Mouse (Mus musculus) brain, adult 2 months (tissue): ENCODE results near the gene Cxadr.

Source experiments
- DNase-seq: peaks from one replicate; pipeline ENCODE4 v3.0.0; 2011; ENCODE audit warnings: low read depth, low spot score

The Cxadr gene

DNA sequence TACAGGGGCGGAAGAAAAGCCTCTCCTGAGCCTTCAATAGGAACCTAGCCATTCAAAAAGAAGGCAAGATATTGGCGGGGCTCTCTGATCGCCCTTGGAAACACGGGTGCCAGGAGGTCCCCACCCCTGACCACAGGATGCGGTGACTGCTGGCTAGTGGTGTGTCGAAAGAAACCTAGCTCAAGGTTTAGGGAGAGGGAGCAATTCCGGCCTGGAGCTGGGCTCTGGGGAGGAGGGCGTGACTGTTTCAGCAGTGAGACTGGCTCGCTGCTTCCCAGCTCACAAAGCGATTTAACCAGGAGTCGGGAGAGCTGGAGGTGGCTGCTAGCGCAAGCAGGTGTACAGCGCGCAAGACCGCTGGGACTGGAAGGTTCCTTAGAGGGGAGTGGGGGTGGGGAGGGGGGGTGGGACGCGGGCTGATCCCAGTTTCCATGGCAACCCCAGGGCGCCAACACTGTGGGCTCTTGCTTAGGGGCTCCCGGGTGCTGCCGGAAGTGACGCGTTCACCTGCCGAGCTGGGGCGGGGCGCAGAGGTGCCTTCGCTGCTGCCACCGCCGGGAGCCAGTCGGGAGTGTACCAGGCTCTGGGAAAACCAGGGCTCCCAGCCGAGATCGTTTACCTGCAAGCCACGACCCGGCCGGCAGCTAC is at the start of gene Cxadr:
TSS of gene Cxadr (plus strand) at position 307 of the 648 bp plus-strand sequence.
- peak; percentile 93 for DNase-seq

DNA sequence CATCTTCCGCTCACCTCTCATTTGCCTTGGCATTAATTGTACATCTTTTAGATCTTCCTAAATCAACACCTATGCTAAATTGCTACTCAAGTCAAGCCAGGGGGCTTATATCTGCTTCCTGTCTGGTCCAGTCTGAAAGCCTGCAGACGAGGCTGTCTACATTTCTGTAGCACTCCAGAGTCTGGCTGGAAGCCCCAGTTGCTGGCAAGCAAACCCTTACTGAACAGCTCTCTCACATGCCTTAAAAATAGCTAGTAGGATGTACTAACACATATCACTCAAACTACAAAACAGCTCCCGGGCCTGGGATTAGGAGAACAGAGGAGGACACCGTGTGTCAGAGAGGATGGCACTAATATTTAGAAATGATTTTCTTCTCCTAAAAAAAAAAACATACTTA is 42.3 kb upstream of the Cxadr start:
- peak; percentile 49 for DNase-seq

DNA sequence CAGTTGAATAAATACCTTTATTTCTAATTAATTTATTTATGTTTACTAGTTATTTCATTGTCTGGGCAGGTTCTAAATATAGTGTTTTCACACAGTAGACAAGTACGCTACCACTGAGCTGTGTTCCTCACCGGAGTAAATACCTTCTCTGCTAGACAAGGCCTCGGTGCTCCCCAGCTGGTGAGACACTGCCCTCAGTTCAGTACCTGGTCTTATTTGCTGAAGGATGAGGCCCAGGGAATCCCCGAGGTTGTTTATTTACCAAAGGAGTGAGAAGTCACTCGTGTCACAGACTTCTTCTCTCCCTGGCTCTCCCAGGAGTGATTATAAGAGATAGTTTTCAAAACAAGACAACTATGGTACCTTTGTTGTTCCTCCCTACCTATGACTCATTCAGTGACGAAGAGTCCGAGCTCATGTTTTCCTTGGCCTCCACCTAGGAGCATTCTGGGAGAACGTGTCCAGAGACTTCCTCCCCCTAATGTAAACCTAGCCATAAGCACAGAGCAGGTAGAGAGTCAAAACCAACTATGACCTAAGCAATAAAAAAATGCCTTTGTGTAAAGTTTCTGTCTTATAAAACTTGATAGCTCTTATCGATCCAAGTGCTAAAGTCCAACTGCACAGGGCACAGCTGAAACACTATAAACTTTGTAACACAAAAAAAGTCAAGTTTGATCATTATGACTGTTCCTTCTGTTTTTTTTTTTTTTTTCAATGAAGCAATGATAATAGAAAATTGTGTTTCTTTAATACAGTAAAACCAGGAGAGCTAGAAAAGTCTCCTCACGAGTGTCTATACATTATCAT is 41.0 kb upstream of the Cxadr start:
- no peak for DNase-seq

DNA sequence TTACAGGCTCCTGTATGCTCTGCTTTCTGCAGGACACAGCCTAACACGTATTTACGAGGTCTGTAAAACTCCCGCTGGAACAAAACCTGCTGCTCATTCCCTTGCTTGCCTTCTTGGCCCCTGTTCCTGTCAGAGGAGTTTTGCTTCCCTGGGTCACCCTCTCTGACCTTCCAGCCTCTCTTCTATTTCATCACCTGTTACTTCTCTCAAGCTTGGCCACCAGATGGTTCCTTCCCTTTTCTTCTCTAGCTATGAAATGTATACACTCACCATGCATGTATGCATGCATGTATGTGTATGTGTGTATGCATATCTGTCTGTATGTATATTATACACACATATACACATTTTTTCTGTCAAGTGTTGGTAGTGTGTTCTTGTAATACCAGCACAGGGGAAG is 39.8 kb upstream of the Cxadr start:
- DNase-seq = no peak

DNA sequence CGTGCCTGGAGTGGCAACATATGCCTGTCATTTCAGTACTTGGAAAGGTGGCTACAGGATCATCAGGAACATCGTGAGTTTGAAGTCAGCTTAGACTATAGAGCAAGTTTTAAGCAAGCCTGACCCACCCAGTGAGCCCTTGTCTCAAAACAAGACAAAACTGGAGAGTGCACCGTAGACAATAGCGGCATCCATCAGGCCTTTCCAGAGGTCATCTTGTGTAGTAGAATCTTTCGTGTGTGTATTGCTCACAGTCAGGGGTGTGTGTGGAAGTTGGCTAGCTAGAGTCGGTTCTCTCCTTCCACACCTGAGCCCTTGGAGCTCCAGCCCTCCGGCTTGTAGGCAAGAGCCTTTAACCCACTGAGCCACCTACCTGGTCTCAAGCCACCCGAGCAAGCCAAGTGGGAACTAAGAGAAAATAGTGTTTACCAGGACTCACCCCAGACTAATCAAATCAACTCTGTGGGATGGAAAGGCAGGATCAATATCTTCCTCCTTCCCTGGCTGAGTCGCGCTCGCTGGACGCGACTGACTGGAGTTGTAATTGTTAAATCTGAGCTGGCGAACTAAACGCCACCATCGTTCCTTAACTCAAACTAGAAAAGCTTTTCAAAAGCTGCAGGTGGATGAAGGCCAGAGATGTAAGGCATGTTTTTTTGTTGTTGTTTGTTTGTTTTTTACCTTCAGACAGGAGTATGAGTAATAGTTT is 36.7 kb upstream of the Cxadr start:
- DNase-seq = no peak

DNA sequence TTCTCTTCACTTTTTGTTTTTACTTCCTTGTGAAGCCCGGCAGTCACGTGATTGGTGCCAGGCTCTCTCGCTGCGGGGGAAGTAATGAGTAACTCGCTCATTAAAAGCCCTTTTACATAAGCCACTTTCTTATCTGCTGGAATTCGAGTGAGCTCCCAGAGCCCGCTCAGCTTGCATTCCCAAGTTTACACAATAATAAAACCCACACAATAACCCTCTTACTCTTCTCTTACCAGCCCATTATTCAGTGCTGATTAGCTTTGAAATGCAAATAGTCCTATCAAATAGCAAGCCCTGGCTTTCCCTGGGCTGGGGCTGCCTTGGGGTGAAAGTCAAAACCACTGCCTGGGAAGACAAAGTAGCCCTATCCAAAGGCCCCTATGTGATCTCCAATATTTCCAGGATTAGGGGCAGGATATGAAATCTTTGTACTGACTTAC is 36.1 kb upstream of the Cxadr start:
- peak; percentile 80 for DNase-seq

DNA sequence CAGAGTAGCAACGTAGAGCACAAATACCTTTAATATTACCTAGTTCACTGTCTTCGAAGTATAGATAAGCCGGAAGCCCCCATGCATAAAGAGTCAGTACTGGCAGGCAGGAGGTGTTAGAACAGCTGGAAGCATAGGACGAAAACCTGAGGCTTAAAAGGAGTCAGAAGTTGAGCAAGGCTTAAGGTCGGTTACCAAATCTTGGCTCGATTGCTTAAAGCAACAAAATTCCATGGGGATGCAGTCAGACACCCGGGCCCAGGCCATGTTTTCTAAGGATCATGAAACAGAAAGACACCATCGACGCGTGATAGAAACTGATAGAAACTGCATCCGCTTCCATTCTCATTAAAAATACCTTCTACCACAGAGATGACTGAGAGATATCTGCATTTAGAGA is 35.5 kb upstream of the Cxadr start:
- DNase-seq = no peak

DNA sequence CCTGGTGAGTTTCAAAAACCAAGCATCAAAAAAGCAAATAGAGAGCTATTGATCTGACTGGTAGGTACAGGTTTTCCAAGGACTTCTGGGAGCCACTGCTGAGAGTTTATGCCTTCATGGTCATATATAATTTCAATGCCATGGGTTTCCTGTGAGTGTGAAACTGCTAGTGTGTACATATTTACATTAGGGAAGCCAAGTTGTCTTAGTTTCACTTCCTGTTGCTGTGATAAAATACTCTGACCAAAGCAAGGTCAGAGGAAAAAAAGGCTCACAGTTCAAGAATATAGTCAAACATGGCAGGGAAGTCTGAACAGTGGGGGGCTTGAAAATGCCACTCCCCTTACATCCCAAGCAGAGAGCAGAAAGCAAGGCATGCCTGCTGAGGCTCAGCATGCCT is 33.8 kb upstream of the Cxadr start:
- DNase-seq = no peak

DNA sequence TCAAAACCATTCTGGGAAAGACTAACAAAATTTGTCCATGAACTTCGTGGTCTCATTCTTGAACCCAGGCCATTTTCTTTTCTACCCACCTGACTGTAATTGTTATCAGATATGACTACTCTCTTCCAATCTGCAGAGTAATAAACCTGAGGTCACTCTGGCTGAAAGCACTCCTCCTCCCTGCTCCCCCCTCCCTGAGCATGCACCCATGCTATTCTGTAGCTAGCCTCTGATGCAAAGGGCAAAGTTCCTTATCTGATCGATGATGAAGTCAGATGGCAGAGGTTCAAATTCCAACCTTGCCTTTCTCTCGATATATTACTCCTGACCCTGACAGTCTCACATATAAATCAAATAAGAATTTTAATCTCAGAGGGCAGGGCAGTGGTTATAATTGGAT is 33.1 kb upstream of the Cxadr start:
- DNase-seq = no peak

DNA sequence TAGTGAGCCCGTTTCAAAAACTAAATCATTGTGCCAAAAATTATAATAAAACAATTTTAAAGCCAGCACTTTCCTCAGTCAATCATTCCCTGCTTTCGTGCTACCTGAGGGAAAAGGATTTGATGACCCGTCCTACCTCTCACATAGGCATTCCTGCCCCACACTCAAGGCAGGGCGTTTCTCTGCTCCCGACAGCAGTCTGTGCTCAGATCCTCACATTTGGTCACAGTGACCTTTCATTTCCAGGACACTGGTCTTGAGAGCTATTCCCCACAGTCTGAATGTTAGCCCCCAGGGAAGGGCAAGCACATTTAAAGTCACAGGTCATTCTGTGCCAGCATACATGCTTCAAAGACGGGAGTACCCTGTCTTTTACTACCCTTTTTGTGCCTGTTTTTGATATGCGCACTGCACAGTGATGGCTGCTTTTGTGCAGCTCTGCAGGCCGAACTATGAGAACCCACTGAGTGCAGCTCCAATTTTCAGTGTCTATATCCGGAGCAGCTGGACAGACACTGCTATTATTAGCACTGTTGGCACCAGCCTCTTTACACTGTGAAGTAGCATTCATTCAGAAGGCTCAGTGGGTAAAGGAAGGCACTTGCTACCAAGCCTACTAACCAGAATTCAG is 26.3 kb upstream of the Cxadr start:
- peak; percentile 65 for DNase-seq

DNA sequence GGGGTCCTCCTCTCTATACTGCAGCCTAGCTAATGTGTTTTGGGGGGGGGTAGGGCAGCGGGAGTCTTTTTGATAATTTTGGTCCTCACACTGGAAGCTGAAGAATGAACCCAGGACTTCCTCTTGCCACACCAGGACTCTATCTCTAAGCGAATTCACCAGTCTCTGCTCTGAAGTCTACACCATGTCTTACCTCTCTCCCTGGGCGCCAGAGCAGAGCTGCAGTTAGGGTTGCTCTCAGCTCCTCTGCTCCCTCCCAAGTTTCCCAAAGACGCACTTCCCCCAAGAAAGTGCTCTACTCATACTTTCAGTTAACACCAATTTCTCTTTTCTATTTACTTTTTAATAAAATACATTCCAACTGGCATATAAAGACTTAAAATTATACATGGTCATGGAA is 23.7 kb upstream of the Cxadr start:
- no peak for DNase-seq

DNA sequence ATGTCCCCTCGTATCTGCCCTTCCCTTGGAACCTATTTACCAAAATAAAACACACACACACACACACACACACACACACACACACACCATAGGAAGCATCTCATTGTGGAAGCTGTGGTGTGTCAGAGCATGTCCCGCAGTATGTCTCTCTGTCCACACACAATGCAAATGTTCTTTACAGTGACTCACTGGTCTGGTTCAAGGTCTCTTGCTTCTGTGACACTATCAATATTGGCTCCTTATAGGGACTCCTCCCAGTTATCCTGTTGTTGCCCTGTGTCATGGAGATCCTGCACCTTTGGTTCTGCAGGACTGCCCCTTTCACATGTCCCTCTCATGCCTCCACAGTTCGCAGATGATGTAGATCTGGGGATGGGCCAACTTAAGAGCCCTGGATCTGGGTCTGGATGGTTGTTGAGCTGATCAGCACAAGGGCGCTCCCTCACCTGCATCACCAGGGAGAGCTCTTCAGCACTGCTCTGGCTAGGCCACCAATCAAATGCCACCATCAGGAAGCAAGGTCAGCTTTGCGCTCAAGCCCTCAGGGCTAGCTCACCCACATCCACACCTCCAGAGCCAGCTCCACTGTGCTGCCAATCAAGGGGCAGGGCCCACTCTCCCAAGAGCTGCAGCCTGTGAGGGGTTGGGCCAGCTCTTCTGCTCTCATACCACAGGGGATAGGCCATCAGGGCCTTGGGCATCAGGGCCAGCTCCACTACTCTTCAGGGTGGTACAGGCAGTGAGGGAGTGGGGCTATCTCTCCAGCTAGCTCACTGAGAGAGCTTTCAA is 21.0 kb upstream of the Cxadr start:
- no peak for DNase-seq

DNA sequence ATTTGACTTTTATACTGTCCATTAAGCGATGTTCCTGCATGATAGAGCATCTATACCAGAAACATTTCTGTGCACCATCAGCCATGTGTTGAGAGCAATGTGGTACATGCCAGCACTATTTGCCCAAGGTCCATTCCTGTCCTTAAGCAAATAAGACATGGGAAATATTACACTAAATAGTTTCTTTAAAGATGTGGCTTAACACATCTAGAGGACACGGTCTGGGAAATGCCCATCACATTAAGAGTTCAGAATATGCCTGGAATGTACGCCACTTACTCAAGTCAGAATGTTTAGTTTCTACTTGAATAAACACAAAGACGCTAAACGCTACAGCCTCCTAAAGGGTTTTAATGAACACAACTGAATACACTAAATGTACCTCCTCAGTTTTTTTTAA is 18.1 kb upstream of the Cxadr start:
- DNase-seq = no peak

DNA sequence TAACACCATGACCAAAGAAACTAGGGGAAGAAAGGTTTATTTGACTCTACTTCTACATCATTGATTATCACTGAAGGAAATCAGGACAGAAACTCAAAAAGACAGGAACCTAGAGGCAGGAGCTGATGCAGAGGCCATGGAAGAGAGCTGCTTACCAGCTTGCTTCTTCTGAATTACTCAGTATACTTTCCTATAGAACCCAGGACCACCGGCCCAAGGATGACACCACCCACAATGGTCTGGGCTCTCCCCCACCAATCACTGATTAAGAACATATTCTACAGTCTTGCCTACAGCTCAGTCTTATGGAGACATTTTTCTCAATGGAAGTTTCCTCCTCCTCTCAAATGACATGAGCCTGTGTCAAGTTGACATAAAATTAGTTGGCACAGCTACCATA is 7.2 kb upstream of the Cxadr start:
- DNase-seq = no peak

DNA sequence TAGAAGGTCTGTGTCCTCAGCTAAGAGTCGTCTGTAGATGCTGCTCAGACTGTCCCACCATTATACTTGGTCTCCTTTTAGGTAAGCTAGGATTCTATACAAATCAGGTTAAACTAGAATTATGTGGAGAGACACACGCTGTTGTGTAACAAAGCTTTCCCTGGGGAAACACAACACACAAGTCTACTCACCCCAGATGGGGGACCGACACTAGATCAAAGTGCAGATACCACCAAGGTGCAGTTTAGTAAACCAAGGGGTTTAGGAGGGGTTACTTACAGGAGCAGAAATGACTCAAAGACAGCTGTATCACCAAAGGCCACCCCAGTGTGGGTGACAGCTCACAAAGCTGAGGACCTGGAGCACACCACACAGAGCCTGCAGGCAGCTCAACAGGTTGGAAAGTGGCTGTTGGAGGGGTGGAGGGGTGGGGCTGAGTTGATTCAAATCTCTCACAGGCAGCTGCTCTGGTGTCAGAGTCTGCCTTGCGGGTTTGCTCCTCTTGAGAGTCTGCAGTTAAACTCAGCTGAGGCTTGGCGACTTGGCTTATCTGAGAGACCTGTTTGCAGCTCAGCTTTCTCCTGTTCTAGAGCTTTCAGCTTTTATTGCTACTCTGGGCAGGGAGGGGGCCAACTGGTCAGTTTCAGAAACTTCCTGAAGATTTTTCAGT is 6.5 kb upstream of the Cxadr start:
- no peak for DNase-seq

DNA sequence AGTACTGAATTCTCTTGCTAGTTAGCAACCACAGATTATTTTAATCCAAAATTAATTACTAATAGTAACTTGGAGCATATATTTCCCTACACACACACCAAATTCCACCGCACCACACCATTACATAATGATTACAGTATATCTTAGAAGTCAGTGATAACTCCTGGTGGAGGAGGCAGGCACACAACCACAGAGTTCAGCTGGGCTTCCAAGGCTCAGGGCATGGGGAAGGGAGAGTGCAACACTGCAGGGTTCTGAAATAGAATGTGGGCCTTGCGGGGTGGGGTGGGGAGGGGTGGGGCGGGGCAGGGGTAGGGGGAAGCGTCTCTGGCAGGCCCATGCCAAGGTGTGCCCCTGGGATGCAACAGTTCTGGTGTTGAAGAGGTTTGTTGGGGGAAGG is 5.7 kb upstream of the Cxadr start:
- DNase-seq = no peak

DNA sequence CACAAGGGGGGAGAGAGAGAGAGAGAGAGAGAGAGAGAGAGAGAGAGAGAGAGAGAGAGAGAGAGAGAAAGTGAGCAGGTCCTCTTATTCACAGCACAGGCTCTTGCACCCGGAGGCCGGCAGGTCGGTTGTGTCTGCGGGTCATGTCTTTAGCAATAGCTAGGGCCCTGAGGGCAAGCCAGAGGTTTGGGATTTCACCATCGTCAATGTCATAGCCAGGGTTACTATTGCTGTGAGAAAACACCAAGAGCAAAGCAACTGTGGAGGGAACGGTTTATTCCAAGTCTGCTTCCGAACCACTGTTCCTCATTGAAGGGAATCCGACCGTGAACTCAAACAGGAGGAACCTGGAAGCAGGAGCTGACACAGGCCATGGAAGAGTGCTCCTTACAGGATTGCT is 5.2 kb upstream of the Cxadr start:
- no peak for DNase-seq

DNA sequence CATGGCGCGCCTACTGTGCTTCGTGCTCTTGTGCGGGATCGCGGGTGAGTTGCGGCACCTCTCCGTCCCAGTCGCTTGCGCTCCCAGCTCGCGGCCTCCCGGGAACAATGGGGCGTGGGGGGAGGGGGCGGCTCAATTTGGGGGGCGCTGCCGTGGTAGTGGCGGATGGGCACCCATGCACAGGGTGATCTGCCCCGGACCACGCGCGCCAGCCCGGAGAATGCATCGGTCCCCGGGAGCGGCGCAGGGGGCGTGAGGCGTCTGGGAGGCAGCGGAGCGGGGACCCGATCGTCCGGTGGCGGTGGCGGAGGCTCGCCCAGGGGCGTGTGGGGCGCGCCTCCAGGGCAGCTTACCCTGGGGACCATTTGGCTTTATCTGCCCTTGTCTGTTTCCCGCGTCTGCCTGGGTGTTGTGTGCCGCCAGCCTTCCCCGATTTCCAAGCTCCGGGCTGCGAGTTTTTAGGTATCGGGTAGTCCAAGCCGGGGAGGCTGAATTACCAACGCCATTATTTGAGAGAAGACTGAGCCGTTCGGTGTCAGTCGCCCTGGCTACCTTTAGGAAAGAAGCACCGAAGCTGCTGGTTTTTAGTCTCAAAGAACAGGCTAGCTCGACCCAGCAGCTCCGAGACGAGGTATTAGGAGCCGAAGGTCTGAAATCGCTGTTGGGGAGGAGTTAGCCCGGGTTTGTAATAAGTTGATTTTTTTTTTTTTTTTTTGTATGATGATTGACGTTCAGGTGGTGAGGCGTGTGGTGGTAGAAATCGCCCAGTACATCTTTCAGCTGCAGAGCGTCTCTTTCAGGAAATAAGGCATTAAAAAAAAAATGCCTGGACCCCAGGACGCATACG is 765 bp downstream of the Cxadr start:
- peak; percentile 53 for DNase-seq

DNA sequence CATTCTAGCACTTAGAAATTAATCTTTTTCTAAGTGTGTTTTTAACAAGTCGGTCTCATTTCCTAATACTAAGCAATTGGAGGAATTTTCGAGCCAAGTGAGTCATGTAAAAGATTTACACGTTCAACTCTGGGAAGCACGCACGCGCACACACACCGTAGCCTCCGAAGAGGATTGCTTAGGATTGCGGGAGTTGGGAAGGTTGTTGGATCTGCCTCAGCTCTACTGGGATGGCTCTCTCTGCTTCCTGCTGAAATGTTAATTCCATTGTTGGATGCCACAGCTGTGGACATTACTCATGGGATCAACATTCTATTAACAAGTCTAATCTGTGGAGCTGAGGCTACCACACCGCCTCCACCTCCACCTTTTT is 1.4 kb downstream of the Cxadr start:
- peak; percentile 89 for DNase-seq

DNA sequence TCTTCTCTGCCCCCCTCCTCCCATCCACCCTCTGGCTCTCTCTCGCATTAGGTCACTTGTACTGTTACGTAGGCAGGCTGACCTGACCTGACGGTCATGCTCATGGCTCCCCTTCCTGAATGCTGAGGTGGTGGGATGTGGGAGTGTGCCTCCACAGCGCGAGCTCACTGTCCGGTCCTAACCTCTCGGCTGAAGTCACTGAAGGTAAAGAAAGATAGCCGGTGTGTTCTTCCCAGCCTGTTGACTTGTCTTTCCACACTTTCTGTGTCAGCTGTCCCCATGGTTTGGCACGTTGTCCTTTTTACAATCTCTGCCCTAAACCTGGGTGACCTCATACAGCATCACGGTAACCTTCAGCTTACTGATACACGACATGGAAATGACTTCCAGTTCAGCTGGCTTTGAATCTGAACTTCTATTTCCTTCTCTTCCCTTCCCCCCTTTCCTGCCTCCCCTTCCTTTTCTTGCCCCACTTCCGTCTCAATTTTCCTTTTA is 4.4 kb downstream of the Cxadr start:
- no peak for DNase-seq
